Mouse (Mus musculus): ENCODE results near the gene Slc15a4. TPM values are rescaled to one million over a fixed set of nuclear protein-coding genes. Genes with fewer than 3 reads are reported as not detected.

Slc15a4 gene
- 20.8 TPM for polyA plus RNA-seq (2014; fragmentation: Illumina TruSeq; extraction: RNeasy Lipid Tissue Mini Kit (QIAGEN cat#74804); ENCODE audit: low read depth, low replicate concordance)

GRCm38 (mm10) chr5:127632167-127633145 lies at the start of gene Slc15a4, which contains the start of gene Glt1d1:
Slc15a4 (minus strand) TSS chr5:127632897.
Glt1d1 (plus strand) TSS chr5:127632262.

Other genes with a start within 250 kb of the Slc15a4 start
- not detected for gene Glt1d1, start 635 bp downstream of the Slc15a4 start, polyA plus RNA-seq (2014; fragmentation: Illumina TruSeq; extraction: RNeasy Lipid Tissue Mini Kit (QIAGEN cat#74804); ENCODE audit: low read depth, low replicate concordance)